Comparison of ENCODE assay signal across 21 mouse cellular contexts in the genomic region with DNA sequence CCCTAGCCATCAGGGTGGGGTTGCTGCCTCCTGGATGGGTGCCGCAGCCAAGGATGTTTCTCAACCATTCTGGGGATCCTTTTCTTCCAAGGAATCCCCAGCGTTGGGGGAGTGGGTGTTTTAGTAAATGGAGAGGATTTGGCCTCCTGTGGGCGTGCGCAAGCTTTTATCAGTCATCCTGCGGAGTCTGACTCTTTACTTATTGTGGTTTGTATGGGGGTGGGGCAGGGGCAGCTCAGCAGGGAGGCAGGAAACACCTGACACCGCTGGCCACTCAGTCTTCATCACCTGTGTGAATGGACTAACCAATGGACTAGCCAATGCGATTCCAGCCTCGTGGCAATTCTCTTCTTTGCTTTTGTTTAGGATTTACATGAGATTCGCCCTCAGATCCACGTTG. TPM values are rescaled to one million over a fixed set of nuclear protein-coding genes. Genes with fewer than 3 reads are reported as not detected.
A peak's percentile ranks its signal among the peaks of the same experiment; 100 is the strongest.
DNase-seq lines count a peak whose midpoint lies in the region; ATAC-seq and TF ChIP-seq lines count a peak whose summit lies in the region.
"Had no signal": no experiment of that assay in that cellular context is flagged by ENCODE, and none has a peak within 500 bp of the region (broad histone marks: within the 10 kb centered on the region; RNA-seq: fewer than 3 reads in every experiment).

No protein-coding gene starts in this region.

- no peak overlapping the region for H3K4me3 ChIP-seq in kidney, embryonic 16.5 days (ENCODE audit: low read length)
- H3K4me3 ChIP-seq in testis, adult 2 months (ENCODE audit: control insufficient read depth, low read depth, low read length), result peak overlapping the region; percentile 38
- no peak overlapping the region for H3K4me3 ChIP-seq in intestine, embryonic 16.5 days (ENCODE audit: low read length)
- H3K4me3 ChIP-seq: embryonic facial prominence, embryonic 10.5 days; limb, embryonic 12.5 days; midbrain, embryonic 12.5 days had no signal

- 0 out of 2 replicates have a peak overlapping the region, but pooled peaks have one; percentile 1 for H3K4me2 ChIP-seq in kidney, embryonic 16.5 days (replicated peaks; ENCODE audit: low read depth, low read length)
- no peak overlapping the region for H3K4me2 ChIP-seq in intestine, embryonic 16.5 days (ENCODE audit: low read depth, low read length)
- H3K4me2 ChIP-seq: hindbrain, embryonic 14.5 days; limb, embryonic 12.5 days; liver, embryonic 11.5 days; midbrain, embryonic 12.5 days had no signal

- H3K9ac ChIP-seq in kidney, embryonic 16.5 days (replicated peaks; ENCODE audit: low read length), result 0 out of 2 replicates have a peak overlapping the region, but pooled peaks have one; percentile 24
- H3K9ac ChIP-seq in intestine, embryonic 16.5 days (ENCODE audit: low read depth, low read length), result 0 out of 2 replicates have a peak overlapping the region, but pooled peaks have one; percentile 2
- H3K9ac ChIP-seq: hindbrain, embryonic 14.5 days; limb, embryonic 12.5 days; liver, postnatal 0 days; midbrain, embryonic 12.5 days had no signal

- peaks cover 39% of the 10 kb centered on the region for H3K4me1 ChIP-seq in kidney, embryonic 16.5 days (ENCODE audit: insufficient read depth, low read length)
- no peaks in the 10 kb centered on the region; the same call in none of the 2 replicates for H3K4me1 ChIP-seq in testis, adult 2 months (ENCODE audit: control insufficient read depth, insufficient read depth, low read length)
- peaks cover 32% of the 10 kb centered on the region for H3K4me1 ChIP-seq in intestine, embryonic 16.5 days (ENCODE audit: control insufficient read depth, insufficient read depth, low read length)
- H3K4me1 ChIP-seq: midbrain, embryonic 12.5 days had no signal

- TF ChIP-seq CTCF in testis, adult 2 months (IDR thresholded peaks at IDR 0.05; ENCODE audit: control insufficient read depth, insufficient read depth, insufficient replicate concordance, low read depth, low read length), result no peak

- H3K27ac ChIP-seq in kidney, embryonic 16.5 days (ENCODE audit: low read length), result peak overlapping the region; percentile 87
- no peak overlapping the region for H3K27ac ChIP-seq in testis, adult 2 months (ENCODE audit: control insufficient read depth, insufficient read depth, low read depth, low read length)
- peak overlapping the region; percentile 74 for H3K27ac ChIP-seq in intestine, embryonic 16.5 days (ENCODE audit: low read length)
- H3K27ac ChIP-seq: embryonic facial prominence, embryonic 10.5 days; hindbrain, embryonic 14.5 days; limb, embryonic 12.5 days; midbrain, embryonic 12.5 days had no signal

- H3K27me3 ChIP-seq in kidney, embryonic 16.5 days (ENCODE audit: insufficient read depth, low read length), result peaks cover 7% of the 10 kb centered on the region; the same call in 1 of the 2 replicates
- H3K27me3 ChIP-seq in testis, adult 2 months (ENCODE audit: control insufficient read depth, insufficient read depth, low read length), result no peaks in the 10 kb centered on the region
- H3K27me3 ChIP-seq in intestine, embryonic 16.5 days (replicated peaks; ENCODE audit: control insufficient read depth, insufficient read depth, low read length), result no peaks in the 10 kb centered on the region

- no peak for ATAC-seq in kidney, embryonic 16.5 days (ENCODE audit: low FRiP score, low TSS enrichment)
- no peak for ATAC-seq in intestine, embryonic 16.5 days
- ATAC-seq: inflammation-experienced regulatory T-cells, adult 6 months; liver, postnatal 0 days had no signal

- H3K36me3 ChIP-seq in kidney, embryonic 16.5 days (ENCODE audit: insufficient read depth, low read length), result no peaks in the 10 kb centered on the region
- no peaks in the 10 kb centered on the region for H3K36me3 ChIP-seq in testis, adult 2 months (ENCODE audit: control insufficient read depth, insufficient read depth, low read length)
- H3K36me3 ChIP-seq in intestine, embryonic 16.5 days (ENCODE audit: control insufficient read depth, insufficient read depth, low read length), result no peaks in the 10 kb centered on the region
- H3K36me3 ChIP-seq: embryonic facial prominence, embryonic 10.5 days; limb, embryonic 12.5 days; midbrain, embryonic 12.5 days had no signal

- 20% methylated on average over 10 of the region's 10 CpGs for WGBS in kidney, embryonic 16.5 days
- WGBS in intestine, embryonic 16.5 days, result 16% methylated on average over 10 of the region's 10 CpGs

- no peak for DNase-seq in kidney, postnatal 36 days
- DNase-seq in testis, postnatal 14 days (ENCODE audit: low spot score), result no peak
- DNase-seq in thymus, postnatal 10 days (ENCODE audit: low spot score in 2 of 2), result no peak
- no peak for DNase-seq in urinary bladder, adult 18-20 months (ENCODE audit: low spot score in 2 of 2)
- DNase-seq: B cell, adult 2 months; cerebellum, adult 8-10 months; gastrocnemius, postnatal 25 days; heart, adult 18-20 months; kidney, postnatal 25 days; layer of hippocampus, postnatal 36 days; liver, postnatal 0 days; thymus, postnatal 36 days had no signal

- TF ChIP-seq POLR2A in testis, adult 2 months (IDR thresholded peaks at IDR 0.05; ENCODE audit: control insufficient read depth, low read depth, low read length), result no peak

- no peaks in the 10 kb centered on the region for H3K9me3 ChIP-seq in kidney, embryonic 16.5 days (ENCODE audit: low read length)
- no peaks in the 10 kb centered on the region for H3K9me3 ChIP-seq in intestine, embryonic 16.5 days (ENCODE audit: control insufficient read depth, low read length)
- H3K9me3 ChIP-seq: embryonic facial prominence, embryonic 10.5 days; limb, embryonic 12.5 days; midbrain, embryonic 12.5 days had no signal

RNA-seq across cellular contexts. Expression of gene Sh3tc1, which starts 0.9 kb away (rescaled TPM):
- 25.2 and 27.6 TPM in 2 replicates for polyA plus RNA-seq in kidney, embryonic 16.5 days (2015; fragmentation: Nextera tagmentation; extraction: Ambion mirVana)
- 0.59 and 0.72 TPM in 2 replicates for polyA plus RNA-seq in testis, adult 2 months (2012; rRNA removed)
- 18.4 and 20.5 TPM in 2 replicates for polyA plus RNA-seq in intestine, embryonic 16.5 days (2015; fragmentation: Nextera tagmentation; extraction: Ambion mirVana)

RNA-seq across cellular contexts. Expression of gene Ablim2, which starts 17.0 kb away (rescaled TPM):
- polyA plus RNA-seq in kidney, embryonic 16.5 days (2015; fragmentation: Nextera tagmentation; extraction: Ambion mirVana), result 2.8 and 3.0 TPM in 2 replicates
- 1.2 and 1.7 TPM in 2 replicates for polyA plus RNA-seq in testis, adult 2 months (2012; rRNA removed)
- 5.4 and 5.7 TPM in 2 replicates for polyA plus RNA-seq in intestine, embryonic 16.5 days (2015; fragmentation: Nextera tagmentation; extraction: Ambion mirVana)

Comparison
In these comparisons a context has a peak if more than half of its experiments do, and no peak if none do; other contexts are left out.
1. RNA of gene Sh3tc1, which starts 0.9 kb away (polyA plus RNA-seq): 25.2 to 27.6 TPM in kidney, embryonic 16.5 days and 18.4 to 20.5 TPM in intestine, embryonic 16.5 days; 0.59 to 0.72 TPM in testis, adult 2 months; every median in the first group is over 10 times any median in the second.